Mouse (Mus musculus) myocyte (in vitro differentiated cells): ENCODE data around the gene Ivns1abp. TPM values are rescaled to one million over a fixed set of nuclear protein-coding genes. Genes with fewer than 3 reads are reported as not detected.

ENCODE experiments used
- H3K27me3 ChIP-seq: one replicate; pipeline ENCODE4 v1.6.1; 2011; ENCODE audit not compliant: control insufficient read depth, insufficient read depth, insufficient read length
- H3K36me3 ChIP-seq: one replicate; pipeline ENCODE4 v1.6.1; 2011; ENCODE audit not compliant: control insufficient read depth, insufficient read depth
- H3K4me2 ChIP-seq: one replicate; pipeline ENCODE4 v1.6.1; 2011; ENCODE audit warnings: low read depth, control low read depth
- H3K4me3 ChIP-seq: one replicate; pipeline ENCODE4 v1.5.1; 2011; ENCODE audit warnings: mild to moderate bottlenecking, control low read depth, moderate library complexity
- H3K79me2 ChIP-seq: one replicate; pipeline ENCODE4 v1.6.1; 2011; ENCODE audit not compliant: control insufficient read depth, insufficient read depth
- H3ac ChIP-seq: one replicate; pipeline ENCODE4 v1.6.1; 2011; ENCODE audit not compliant: control insufficient read depth, insufficient read length
- CEBPB ChIP-seq: IDR thresholded peaks from 2 replicates; pipeline ENCODE4 v1.6.1; 2011; ENCODE audit warnings: mild to moderate bottlenecking, moderate library complexity; ENCODE audit not compliant: poor library complexity, insufficient read depth, severe bottlenecking
- E2F4 ChIP-seq: IDR thresholded peaks from one replicate; pipeline ENCODE4 v1.6.1; 2011; ENCODE audit warnings: mild to moderate bottlenecking, control low read depth, moderate library complexity; ENCODE audit not compliant: insufficient read depth
- MAX ChIP-seq: IDR thresholded peaks from one replicate; pipeline ENCODE4 v1.6.1; 2011; ENCODE audit warnings: low read depth, mild to moderate bottlenecking, control low read depth
- MYOD1 ChIP-seq, 3 experiments: IDR thresholded peaks; one replicate each; pipeline ENCODE4 v1.6.1; 2011; ENCODE audit warnings: control low read depth in 2 of 3, low read depth in 2 of 3, mild to moderate bottlenecking in 2 of 3, moderate library complexity in 1 of 3; ENCODE audit not compliant: insufficient read length in 2 of 3, control insufficient read depth in 1 of 3
- MYOG ChIP-seq, 3 experiments: IDR thresholded peaks; one replicate each; pipeline ENCODE4 v1.6.1; 2011; ENCODE audit warnings: control low read depth in 2 of 3, low read depth in 2 of 3, mild to moderate bottlenecking in 2 of 3; ENCODE audit not compliant: insufficient read length in 2 of 3, control insufficient read depth in 1 of 3, insufficient read depth in 1 of 3
- POLR2A ChIP-seq: IDR thresholded peaks from one replicate; pipeline ENCODE4 v1.6.1; 2011; ENCODE audit warnings: low read depth, mild to moderate bottlenecking, control low read depth, moderate library complexity; ENCODE audit not compliant: insufficient read length
- POLR2AphosphoS2 ChIP-seq: IDR thresholded peaks from one replicate; pipeline ENCODE4 v1.6.1; 2011; ENCODE audit warnings: low read depth, control low read depth; ENCODE audit not compliant: insufficient read length
- REST ChIP-seq: IDR thresholded peaks from one replicate; pipeline ENCODE4 v1.6.1; 2011; ENCODE audit warnings: mild to moderate bottlenecking, control low read depth, moderate library complexity; ENCODE audit not compliant: insufficient read depth, insufficient read length
- SRF ChIP-seq: IDR thresholded peaks from one replicate; pipeline ENCODE4 v1.6.1; 2011; ENCODE audit warnings: low read depth; ENCODE audit not compliant: control insufficient read depth, insufficient read length
- TCF12 ChIP-seq: IDR thresholded peaks from one replicate; pipeline ENCODE4 v1.6.1; 2011; ENCODE audit warnings: mild to moderate bottlenecking, control low read depth; ENCODE audit not compliant: poor library complexity, insufficient read depth, severe bottlenecking
- TCF3 ChIP-seq: IDR thresholded peaks from one replicate; pipeline ENCODE4 v1.6.1; 2011; ENCODE audit warnings: low read depth, control low read depth; ENCODE audit not compliant: insufficient read length
- USF1 ChIP-seq: IDR thresholded peaks from one replicate; pipeline ENCODE4 v1.6.1; 2011; ENCODE audit warnings: low read depth, mild to moderate bottlenecking, control low read depth, moderate library complexity
- polyA plus RNA-seq: library from polyadenylated mRNA; unstranded; fragments of >200 nt; fragmentation: generic; extraction: Trizol; gene quantifications from one replicate; pipeline ENCODE4 v1.2.1, GENCODE M21; 2012; ENCODE audit warnings: missing spikeins

Gene Ivns1abp
- polyA plus RNA-seq, 1 experiment = 95.1 TPM

DNA sequence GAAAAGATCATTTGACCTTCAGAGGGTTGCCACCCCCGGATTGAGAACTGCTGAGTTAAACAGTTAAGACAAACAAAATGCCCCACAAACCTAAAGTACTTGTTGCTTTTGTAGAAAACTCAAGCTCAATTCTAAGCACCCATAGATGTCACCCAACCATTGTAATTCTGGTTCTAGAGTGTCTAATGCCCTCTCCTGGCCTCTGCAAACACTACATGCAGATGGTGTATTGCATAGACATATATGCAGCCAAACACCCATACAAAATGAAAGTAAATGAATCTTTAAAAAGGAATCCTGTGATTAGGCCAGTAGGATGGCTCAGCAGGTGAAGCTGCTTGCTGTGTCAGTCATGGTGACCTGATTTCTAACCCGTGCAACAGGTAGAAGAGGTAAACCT is 8.6 kb downstream of the Ivns1abp start:
- TF ChIP-seq TCF12 = no peak
- TF ChIP-seq SRF = no peak
- TF ChIP-seq E2F4 = no peak
- no peak for TF ChIP-seq REST
- no peak for TF ChIP-seq POLR2AphosphoS2
- no peak for TF ChIP-seq USF1
- no peak for TF ChIP-seq MAX
- no peak for TF ChIP-seq CEBPB
- no peak for TF ChIP-seq TCF3
- TF ChIP-seq MYOG (IDR thresholded peaks at IDR 0.05; ENCODE audit: control insufficient read depth in 1 of 3, insufficient read depth in 1 of 3, insufficient read length in 2 of 3, low read depth in 2 of 3) = no peak
- TF ChIP-seq MYOD1 (IDR thresholded peaks at IDR 0.05; ENCODE audit: control insufficient read depth in 1 of 3, insufficient read length in 2 of 3, low read depth in 2 of 3) = no peak
- no peak for TF ChIP-seq POLR2A

DNA sequence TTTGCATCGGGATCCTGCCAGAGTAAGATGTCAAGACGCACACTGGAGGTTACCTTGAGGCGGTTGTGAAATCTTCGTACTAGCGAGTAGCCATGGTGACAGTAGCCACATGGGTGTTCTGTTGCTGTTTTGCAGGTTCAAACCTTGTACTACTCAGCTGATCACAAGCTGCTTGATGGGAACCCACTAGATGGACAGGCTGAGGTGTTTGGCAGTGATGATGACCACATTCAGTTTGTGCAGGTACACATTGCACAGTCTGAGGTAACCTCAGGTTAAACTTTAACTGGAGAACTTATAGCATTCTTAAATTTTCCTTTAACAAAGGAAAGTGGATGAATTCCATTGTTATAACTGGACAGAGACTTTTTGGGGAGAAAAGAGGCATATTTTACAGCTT is 11.7 kb downstream of the Ivns1abp start:
- peaks cover 96% of the 10 kb centered on the region for H3K36me3 ChIP-seq
- no peak overlapping the region for H3ac ChIP-seq
- TF ChIP-seq TCF12 (no peak), MAX (no peak), POLR2AphosphoS2 (peak; percentile 18), POLR2A (no peak), MYOD1 (IDR thresholded peaks at IDR 0.05; ENCODE audit: control insufficient read depth in 1 of 3, insufficient read length in 2 of 3, low read depth in 2 of 3) (no peak)
- H3K4me2 ChIP-seq = no peak overlapping the region
- no peak overlapping the region for H3K4me3 ChIP-seq
- peaks cover 14% of the 10 kb centered on the region for H3K79me2 ChIP-seq
- no peaks in the 10 kb centered on the region for H3K27me3 ChIP-seq

More for the DNA sequence above, 8.6 kb downstream of the Ivns1abp start:
- Histone ChIP-seq H3K4me3 (no peak overlapping the region), H3K4me2 (no peak overlapping the region), H3K27me3 (no peaks in the 10 kb centered on the region), H3ac (no peak overlapping the region), H3K79me2 (peaks cover 45% of the 10 kb centered on the region), H3K36me3 (peaks cover 83% of the 10 kb centered on the region)

DNA sequence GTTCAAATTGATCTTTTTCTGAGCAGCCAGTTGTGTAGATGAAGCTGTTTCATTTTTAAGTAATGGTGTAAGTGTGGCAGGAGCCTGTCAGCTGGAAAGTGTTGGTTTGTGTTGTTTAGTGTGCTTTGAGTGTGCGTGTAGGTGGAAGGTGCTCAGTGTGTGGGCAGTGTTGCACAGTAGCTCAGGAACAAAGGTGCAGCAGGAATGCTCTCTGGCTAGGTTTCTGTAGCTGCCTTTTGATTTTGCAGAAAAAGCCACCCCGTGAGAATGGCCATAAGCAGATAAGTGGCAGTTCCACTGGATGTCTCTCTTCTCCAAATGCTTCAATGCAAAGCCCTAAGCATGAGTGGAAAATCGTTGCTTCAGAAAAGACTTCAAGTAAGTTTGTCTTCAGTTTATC is 15.1 kb downstream of the Ivns1abp start:
- H3K36me3 ChIP-seq = peaks cover 96% of the 10 kb centered on the region
- TF ChIP-seq POLR2A = no peak
- TF ChIP-seq E2F4 = no peak
- no peak for TF ChIP-seq MYOG (IDR thresholded peaks at IDR 0.05; ENCODE audit: control insufficient read depth in 1 of 3, insufficient read depth in 1 of 3, insufficient read length in 2 of 3, low read depth in 2 of 3)
- TF ChIP-seq SRF = no peak
- TF ChIP-seq TCF3 = no peak
- TF ChIP-seq USF1 = no peak
- no peak for TF ChIP-seq CEBPB
- no peak for TF ChIP-seq POLR2AphosphoS2
- TF ChIP-seq REST = no peak
- no peak for TF ChIP-seq MAX
- TF ChIP-seq TCF12 = no peak
- no peak overlapping the region for H3K4me2 ChIP-seq
- no peaks in the 10 kb centered on the region for H3K79me2 ChIP-seq
- no peak overlapping the region for H3K4me3 ChIP-seq
- H3ac ChIP-seq = no peak overlapping the region
- no peaks in the 10 kb centered on the region for H3K27me3 ChIP-seq

DNA sequence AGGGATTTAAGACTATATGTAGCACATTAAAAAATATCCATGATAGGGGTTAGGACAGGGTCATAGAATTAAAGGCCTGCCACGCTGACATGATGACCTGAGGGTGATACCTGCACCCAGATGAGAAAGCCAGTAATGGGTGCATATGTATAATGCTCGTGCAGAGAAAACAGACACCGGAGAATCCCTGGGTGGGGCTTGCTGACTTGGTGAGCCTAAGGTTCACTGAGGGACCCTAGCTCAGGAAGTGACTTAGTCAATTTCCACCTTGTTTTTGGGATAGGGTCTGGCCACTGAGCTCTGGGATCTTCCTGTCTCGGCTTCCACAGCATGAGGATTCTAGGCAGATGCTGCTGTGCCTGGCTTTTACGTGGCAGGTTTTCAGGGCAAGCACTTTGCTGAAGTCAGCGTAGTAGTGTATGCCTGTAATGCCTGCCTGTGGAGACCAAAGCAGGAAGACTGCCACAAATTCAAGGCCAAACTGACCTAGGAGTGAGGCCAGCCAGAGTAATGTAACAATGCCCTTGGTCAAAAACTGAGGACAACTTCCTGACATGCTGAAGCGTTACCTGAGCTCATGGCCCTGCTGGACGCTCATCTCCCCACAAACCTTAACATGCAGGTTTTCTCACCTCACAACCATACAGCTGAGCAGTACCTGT is 22.8 kb downstream of the Ivns1abp start:
- H3K36me3 ChIP-seq = peaks cover 65% of the 10 kb centered on the region
- no peaks in the 10 kb centered on the region for H3K27me3 ChIP-seq
- no peak overlapping the region for H3K4me2 ChIP-seq
- no peak for TF ChIP-seq TCF12
- no peak for TF ChIP-seq USF1
- TF ChIP-seq E2F4 = no peak
- no peak for TF ChIP-seq SRF
- no peak for TF ChIP-seq REST
- TF ChIP-seq POLR2A = no peak
- TF ChIP-seq MYOG (IDR thresholded peaks at IDR 0.05; ENCODE audit: control insufficient read depth in 1 of 3, insufficient read depth in 1 of 3, insufficient read length in 2 of 3, low read depth in 2 of 3) = no peak
- peak; percentile 71 for TF ChIP-seq POLR2AphosphoS2
- no peak overlapping the region for H3ac ChIP-seq
- H3K79me2 ChIP-seq = no peaks in the 10 kb centered on the region
- H3K4me3 ChIP-seq = no peak overlapping the region

DNA sequence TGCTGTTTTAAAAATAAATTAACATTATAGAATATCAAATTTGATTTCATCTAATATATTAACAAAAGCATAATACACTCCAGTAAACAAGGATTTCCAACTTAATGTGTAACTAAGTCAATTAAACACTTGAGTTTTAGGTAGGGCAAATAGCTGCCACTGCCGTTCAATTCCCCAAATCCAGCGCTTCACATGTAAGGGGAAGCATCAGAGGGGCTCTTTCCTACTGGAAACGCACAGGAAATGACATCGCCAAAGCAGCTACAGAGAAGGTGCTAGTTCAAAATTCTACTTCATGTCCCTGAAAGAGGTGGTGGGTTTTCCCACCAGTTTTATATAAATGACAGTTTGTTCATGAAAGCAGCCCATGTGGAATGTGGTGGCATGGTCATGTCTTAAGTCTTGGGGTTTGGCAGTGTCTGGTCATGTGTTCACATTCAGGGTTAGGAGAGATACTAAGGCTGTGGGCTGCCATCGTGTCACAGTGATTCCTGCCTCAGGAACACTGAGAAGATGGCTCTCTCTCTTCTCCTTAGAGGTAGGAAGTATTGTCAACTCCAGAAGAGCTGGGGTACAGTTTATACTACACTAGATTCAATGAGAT is 23.5 kb downstream of the Ivns1abp start:
- Histone ChIP-seq H3K36me3 (peaks cover 58% of the 10 kb centered on the region), H3ac (no peak overlapping the region), H3K27me3 (no peaks in the 10 kb centered on the region), H3K4me3 (no peak overlapping the region), H3K4me2 (no peak overlapping the region), H3K79me2 (no peaks in the 10 kb centered on the region)
- TF ChIP-seq POLR2AphosphoS2 (peak; percentile 54), CEBPB (no peak)
